Mouse (Mus musculus) intestine, embryonic 14.5 days (tissue): ENCODE data around the gene Hapln4. TPM values are rescaled to one million over a fixed set of nuclear protein-coding genes. Genes with fewer than 3 reads are reported as not detected.

ENCODE experiments used
- ATAC-seq: fragments of 200-750 bp; cut with Nextera tagmentation; replicated peaks from 2 replicates; pipeline ENCODE4 v1.8.0; 2017; ENCODE audit warnings: low read depth, moderate number of reproducible peaks, moderate TSS enrichment, moderate library complexity; ENCODE audit not compliant: low FRiP score, low TSS enrichment
- DNase-seq: peaks from one replicate; pipeline ENCODE4 v3.0.0-alpha.2; 2018; ENCODE audit warnings: low spot score
- H3K27ac ChIP-seq: fragments of 300-500 bp; sonication (generic); 2 replicates; pipeline ENCODE4 v1.5.1; 2014; ENCODE audit warnings: low read depth, mild to moderate bottlenecking, control low read depth
- H3K27me3 ChIP-seq: fragments of 300-500 bp; sonication (generic); replicated peaks from 2 replicates; pipeline ENCODE4 v1.6.1; 2014; ENCODE audit warnings: low read length, control low read depth; ENCODE audit not compliant: control insufficient read depth, insufficient read depth
- H3K36me3 ChIP-seq: fragments of 300-500 bp; sonication (generic); 2 replicates; pipeline ENCODE4 v1.6.1; 2014; ENCODE audit warnings: low read length, control low read depth; ENCODE audit not compliant: control insufficient read depth, insufficient read depth
- H3K4me1 ChIP-seq: fragments of 300-500 bp; sonication (generic); replicated peaks from 2 replicates; pipeline ENCODE4 v1.6.1; 2014; ENCODE audit warnings: low read length, control low read depth, mixed read lengths; ENCODE audit not compliant: control insufficient read depth, insufficient read depth
- H3K4me2 ChIP-seq: fragments of 300-500 bp; sonication (generic); 2 replicates; pipeline ENCODE4 v1.6.1; 2014; ENCODE audit warnings: low read length
- H3K4me3 ChIP-seq: fragments of 300-500 bp; sonication (generic); 2 replicates; pipeline ENCODE4 v1.5.1; 2014; ENCODE audit warnings: low read depth, low read length, control low read depth, mixed read lengths
- H3K9ac ChIP-seq: fragments of 300-500 bp; sonication (generic); 2 replicates; pipeline ENCODE4 v1.6.1; 2014; ENCODE audit warnings: mild to moderate bottlenecking, low read length
- H3K9me3 ChIP-seq: fragments of 300-500 bp; sonication (generic); 2 replicates; pipeline ENCODE4 v1.6.1; 2016; ENCODE audit warnings: low read length, control low read depth; ENCODE audit not compliant: control insufficient read depth
- WGBS: fragments of 180-500 bp; shearing (Covaris S2); extraction: QIAGEN DNeasy Blood & Tissue Kit; methylation state at CpG from one replicate; pipeline ENCODE4 v1.1.7; 2014; 5-methylcytosine and 5-hydroxymethylcytosine counted together
- polyA plus RNA-seq: library from polyadenylated mRNA; unstranded; fragments of >200 nt; fragmentation: Nextera tagmentation; extraction: Ambion mirVana; gene quantifications from 2 replicates; pipeline ENCODE4 v1.2.1, GENCODE M21; 2014

Gene Hapln4
- polyA plus RNA-seq, 1 experiment from 2014 or later, result not detected

DNA sequence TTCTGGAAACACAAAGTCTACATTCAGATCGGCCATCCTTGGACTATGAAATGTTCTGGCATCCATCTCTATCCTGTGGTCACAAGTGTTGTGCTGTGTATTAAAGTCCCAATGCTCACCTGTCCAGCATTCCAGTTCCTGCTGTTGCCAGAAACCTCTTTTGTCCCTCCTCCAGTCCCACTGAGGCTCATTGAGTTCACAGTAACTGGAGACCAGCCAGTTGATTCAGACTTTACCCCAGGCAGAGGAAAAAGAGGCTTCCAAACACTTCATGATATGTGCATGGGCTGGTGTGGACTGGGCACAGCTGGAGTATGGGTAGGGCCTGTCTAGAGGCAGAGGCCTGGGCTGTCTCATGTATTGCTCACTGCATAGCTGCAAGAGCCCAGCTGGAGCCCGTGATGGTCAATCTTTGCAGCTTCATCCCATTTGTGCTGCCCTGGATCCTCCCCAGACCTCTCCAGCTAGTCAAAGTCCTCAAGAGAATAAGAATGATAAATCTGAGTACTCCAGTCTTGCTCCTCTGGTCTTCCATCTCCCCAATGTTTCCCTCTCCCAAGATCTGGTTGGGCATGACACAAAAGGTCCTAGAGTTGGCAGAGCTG lies 11.3 kb upstream of the Hapln4 start:
- no peak overlapping the region for H3K9ac ChIP-seq
- no peaks in the 10 kb centered on the region for H3K27me3 ChIP-seq
- WGBS, result 67% methylated on average over 2 of the region's 2 CpGs
- H3K4me3 ChIP-seq, result no peak overlapping the region
- peaks cover 47% of the 10 kb centered on the region for H3K36me3 ChIP-seq
- DNase-seq (no peak), ATAC-seq (peak; percentile 41)
- H3K4me1 ChIP-seq, result peaks cover 8% of the 10 kb centered on the region; the same call in 1 of the 2 replicates
- H3K9me3 ChIP-seq, result no peaks in the 10 kb centered on the region
- no peak overlapping the region for H3K27ac ChIP-seq
- peak overlapping the region; percentile 45; the same call in 1 of the 2 replicates for H3K4me2 ChIP-seq

DNA sequence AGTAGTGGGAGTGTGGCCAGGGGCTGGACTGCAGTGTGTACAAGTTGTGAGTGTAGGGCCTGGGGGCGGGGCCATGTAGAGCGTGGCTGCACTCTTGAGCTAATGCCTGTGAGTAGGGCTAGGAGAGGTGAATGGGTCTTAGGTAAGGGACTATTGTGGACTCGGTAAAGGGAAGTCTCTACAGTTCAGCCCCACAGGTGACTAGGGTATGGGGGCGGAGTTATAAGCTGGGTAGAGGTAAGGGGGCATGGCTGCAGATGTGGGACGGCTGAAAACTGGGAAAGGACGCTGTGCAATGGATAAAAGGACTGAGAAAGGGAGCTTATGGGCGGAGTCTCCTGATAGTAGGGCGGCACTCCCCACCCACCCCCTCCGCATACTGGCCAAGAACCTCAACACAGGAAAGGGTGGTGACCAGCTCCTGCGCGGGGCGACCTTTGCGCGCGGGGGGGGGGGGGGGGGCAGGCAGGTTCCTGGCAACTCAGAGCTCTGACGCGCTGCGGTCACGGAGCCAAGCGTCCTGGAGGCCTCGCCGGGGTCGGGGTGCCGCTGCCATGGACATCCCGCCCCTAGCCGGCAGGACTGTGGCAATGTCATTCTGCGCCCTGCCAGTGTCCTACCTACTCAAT lies 10.7 kb upstream of the Hapln4 start, which contains the start of gene Tm6sf2:
TSS of gene Tm6sf2 (plus strand) at position 484 of the 629 bp plus-strand sequence.
- 12% methylated on average over 21 of the region's 27 CpGs for WGBS

DNA sequence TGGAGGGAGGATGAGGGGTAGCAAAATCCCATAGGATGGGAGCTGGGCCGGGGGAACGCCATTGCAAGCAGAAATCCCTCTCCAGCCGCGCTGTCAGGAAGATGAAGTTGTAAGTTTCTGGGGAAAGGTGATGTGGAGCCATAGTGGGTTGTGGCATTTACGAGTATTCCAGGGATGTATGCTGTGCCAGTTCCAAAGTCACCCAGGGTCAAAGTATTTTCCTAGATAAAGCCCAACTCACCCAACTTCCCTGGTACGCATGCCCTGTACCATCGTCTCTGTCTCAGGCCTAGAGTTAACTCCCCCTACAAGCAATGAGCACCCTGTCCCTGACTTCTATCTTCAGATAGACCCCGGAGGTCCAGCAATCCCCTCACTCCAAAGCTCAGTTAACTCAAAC lies 10.1 kb upstream of the Hapln4 start:
- Histone ChIP-seq H3K27me3 (no peaks in the 10 kb centered on the region), H3K9ac (no peak overlapping the region), H3K4me2 (peak overlapping the region; percentile 45), H3K9me3 (no peaks in the 10 kb centered on the region), H3K36me3 (peaks cover 37% of the 10 kb centered on the region), H3K27ac (no peak overlapping the region), H3K4me3 (0 out of 2 replicates have a peak overlapping the region, but pooled peaks have one; percentile 10), H3K4me1 (peaks cover 8% of the 10 kb centered on the region; the same call in 1 of the 2 replicates)
- 59% methylated on average over 8 of the region's 8 CpGs for WGBS
- ATAC-seq (no peak), DNase-seq (no peak)

More for the DNA sequence above, 10.7 kb upstream of the Hapln4 start, which contains the start of gene Tm6sf2:
- Histone ChIP-seq H3K9me3 (no peaks in the 10 kb centered on the region), H3K27me3 (no peaks in the 10 kb centered on the region), H3K4me3 (0 out of 2 replicates have a peak within 1 kb of the TSS, but pooled peaks have one; percentile 10), H3K4me1 (peaks cover 8% of the 10 kb centered on the region; the same call in 1 of the 2 replicates), H3K9ac (no peak within 1 kb of the TSS), H3K4me2 (peak within 1 kb of the TSS; percentile 45), H3K36me3 (peaks cover 41% of the 10 kb centered on the region), H3K27ac (no peak within 1 kb of the TSS)
- ATAC-seq (peak; percentile 83), DNase-seq (peak; percentile 58)

DNA sequence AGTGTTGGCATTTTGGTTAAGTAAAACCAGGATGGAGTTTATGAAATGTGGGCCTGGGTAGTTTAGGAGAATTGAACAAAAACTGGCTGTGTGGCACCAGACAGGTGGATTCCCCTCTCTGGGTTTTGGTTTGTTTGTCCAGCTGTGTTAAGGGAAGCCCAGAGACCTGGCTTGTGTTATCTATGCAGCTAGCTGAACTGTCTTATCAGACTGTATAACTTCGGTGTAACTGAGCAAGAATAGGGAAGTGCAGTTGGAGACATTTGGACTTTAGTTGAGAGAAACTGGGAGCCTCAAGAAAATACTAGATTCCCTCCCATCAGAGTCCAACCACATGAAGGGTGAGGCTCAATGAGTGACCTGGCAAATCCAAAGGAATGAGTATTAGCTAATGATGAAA lies 9.6 kb upstream of the Hapln4 start:
- ATAC-seq (no peak), DNase-seq (no peak)
- 72% methylated on average over 1 of the region's 1 CpGs for WGBS
- Histone ChIP-seq H3K36me3 (peaks cover 31% of the 10 kb centered on the region), H3K27me3 (no peaks in the 10 kb centered on the region), H3K4me3 (no peak overlapping the region), H3K9me3 (no peaks in the 10 kb centered on the region), H3K9ac (no peak overlapping the region), H3K4me2 (no peak overlapping the region), H3K27ac (no peak overlapping the region), H3K4me1 (peaks cover 8% of the 10 kb centered on the region; the same call in 1 of the 2 replicates)

DNA sequence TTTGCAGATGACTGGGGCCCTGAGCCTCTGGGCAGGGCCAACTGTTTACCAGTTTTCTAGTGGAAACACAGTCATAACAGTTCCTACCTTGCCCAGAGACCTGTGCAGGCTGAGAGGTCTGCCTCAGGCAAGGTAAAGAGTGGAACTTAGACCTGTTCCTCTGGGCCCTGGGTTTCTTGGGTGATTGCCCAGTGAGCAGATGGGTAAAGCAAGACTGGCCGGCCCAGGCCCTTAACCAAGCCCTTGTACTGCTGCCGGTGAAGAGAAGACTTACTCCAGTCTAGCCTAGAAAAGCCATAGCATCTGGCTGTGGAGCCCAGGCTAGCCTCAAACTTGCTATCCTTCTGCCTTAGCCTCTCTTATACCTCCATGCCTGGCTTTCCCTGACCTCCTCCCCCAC lies 1.3 kb upstream of the Hapln4 start:
- Histone ChIP-seq H3K4me1 (peaks cover 5% of the 10 kb centered on the region; the same call in 1 of the 2 replicates), H3K36me3 (no peaks in the 10 kb centered on the region), H3K27ac (no peak overlapping the region), H3K9ac (no peak overlapping the region), H3K4me3 (no peak overlapping the region), H3K4me2 (no peak overlapping the region), H3K9me3 (no peaks in the 10 kb centered on the region), H3K27me3 (peaks cover 50% of the 10 kb centered on the region)
- DNase-seq, result no peak
- WGBS, result 75% methylated on average over 2 of the region's 2 CpGs
- ATAC-seq, result no peak

DNA sequence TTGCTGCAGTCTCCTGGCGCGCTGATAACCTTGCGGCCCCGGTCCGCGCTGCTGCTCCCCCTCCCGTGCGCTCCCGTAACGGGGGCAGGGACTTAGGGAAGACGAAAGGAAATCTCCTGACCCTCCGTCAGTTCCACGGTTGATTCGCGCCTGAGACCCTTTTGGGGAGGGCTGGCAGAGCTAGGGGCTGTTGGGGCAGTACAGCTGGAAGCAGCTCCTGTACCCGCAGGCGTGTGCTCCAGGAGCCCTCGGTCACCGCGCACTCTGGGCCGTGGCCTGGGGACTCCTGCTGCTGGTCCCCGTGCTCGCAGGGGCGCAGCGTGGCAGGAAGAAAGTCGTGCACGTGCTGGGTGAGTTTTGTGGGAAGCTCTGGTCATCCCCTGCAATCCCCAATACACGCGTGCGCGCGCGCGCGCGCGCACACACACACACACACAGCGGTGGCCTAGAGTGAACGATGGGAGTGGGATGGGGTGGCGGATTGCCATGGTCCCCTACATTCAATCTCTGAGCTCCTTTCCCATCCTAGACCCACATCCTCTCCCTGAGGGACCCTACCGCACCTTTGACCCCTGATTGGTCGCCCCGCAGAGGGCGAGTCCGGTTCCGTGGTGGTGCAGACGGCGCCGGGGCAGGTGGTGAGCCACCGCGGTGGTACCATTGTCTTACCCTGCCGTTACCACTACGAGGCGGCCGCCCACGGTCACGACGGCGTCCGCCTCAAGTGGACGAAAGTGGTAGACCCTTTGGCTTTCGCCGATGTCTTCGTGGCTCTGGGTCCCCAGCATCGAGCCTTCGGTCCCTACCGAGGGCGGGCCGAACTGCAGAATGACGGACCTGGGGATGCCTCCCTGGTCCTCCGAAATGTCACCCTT lies 1.2 kb downstream of the Hapln4 start:
- Histone ChIP-seq H3K36me3 (no peaks in the 10 kb centered on the region), H3K27ac (no peak overlapping the region), H3K9ac (no peak overlapping the region), H3K4me1 (peaks cover 7% of the 10 kb centered on the region; the same call in 1 of the 2 replicates), H3K4me3 (peak overlapping the region; percentile 30), H3K4me2 (peak overlapping the region; percentile 52), H3K27me3 (peaks cover 74% of the 10 kb centered on the region), H3K9me3 (no peaks in the 10 kb centered on the region)
- DNase-seq (peak; percentile 71), ATAC-seq (no peak)
- WGBS, result 2% methylated on average over 71 of the region's 71 CpGs

DNA sequence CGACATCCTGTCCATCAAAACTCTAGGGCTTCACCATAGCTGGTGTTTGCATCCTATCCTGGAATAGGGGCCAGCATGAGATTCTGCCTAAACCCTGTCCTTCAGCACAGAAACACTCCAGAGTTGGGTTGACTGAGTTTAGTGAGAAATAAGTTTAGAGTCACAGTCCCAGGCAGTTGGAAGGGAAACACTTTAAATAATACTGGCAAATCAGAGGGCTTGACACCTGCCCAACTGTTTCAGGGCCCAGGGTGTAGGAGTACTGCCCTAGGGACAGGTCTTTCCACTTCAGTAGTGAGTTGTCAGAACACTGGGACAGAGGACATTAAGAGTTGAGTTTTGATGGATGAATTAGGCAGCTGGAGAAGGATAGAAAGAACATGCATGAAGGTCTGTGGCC lies 2.9 kb downstream of the Hapln4 start:
- 58% methylated on average over 1 of the region's 1 CpGs for WGBS
- H3K4me2 ChIP-seq, result no peak overlapping the region
- no peak overlapping the region for H3K27ac ChIP-seq
- H3K9me3 ChIP-seq, result no peaks in the 10 kb centered on the region
- no peak for DNase-seq
- H3K36me3 ChIP-seq, result no peaks in the 10 kb centered on the region
- peaks cover 90% of the 10 kb centered on the region for H3K27me3 ChIP-seq
- peaks cover 7% of the 10 kb centered on the region; the same call in 1 of the 2 replicates for H3K4me1 ChIP-seq
- no peak overlapping the region for H3K9ac ChIP-seq
- no peak overlapping the region for H3K4me3 ChIP-seq
- no peak for ATAC-seq

DNA sequence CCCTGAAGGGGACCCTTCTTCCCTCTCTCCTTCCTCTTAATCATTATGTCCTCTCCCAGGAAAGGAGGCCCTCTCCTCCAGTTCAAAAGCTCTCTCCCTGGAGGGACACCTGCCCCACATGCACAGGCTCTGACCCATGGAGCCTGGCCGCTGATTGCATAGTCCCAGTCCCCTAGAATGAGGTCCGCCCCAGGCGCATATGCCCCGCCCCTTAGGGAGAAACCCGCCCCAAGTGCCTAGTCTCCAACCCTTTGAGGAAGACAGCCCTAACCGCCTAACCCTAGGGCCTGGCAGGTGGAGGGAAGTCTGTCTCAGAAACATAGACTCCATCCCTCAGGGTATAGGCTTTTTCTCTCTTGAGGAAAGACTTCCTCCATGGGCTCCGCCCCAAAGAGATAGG lies 4.0 kb downstream of the Hapln4 start:
- H3K4me2 ChIP-seq, result no peak overlapping the region
- no peak for ATAC-seq
- H3K4me3 ChIP-seq, result no peak overlapping the region

More for the DNA sequence above, 4.0 kb downstream of the Hapln4 start:
- no peak overlapping the region for H3K27ac ChIP-seq
- H3K9me3 ChIP-seq, result no peaks in the 10 kb centered on the region
- H3K9ac ChIP-seq, result no peak overlapping the region
- H3K27me3 ChIP-seq, result peaks cover 96% of the 10 kb centered on the region
- DNase-seq, result no peak
- H3K4me1 ChIP-seq, result peaks cover 7% of the 10 kb centered on the region; the same call in 1 of the 2 replicates
- WGBS, result 6% methylated on average over 7 of the region's 7 CpGs
- H3K36me3 ChIP-seq, result no peaks in the 10 kb centered on the region
